Mouse (Mus musculus) erythroblast, embryonic 14.5 days (primary cell): Measurements from ENCODE around the gene Aoah.

Experiments
- GATA1 ChIP-seq: IDR thresholded peaks from 2 replicates; pipeline ENCODE4 v1.6.1; 2012; ENCODE audit warnings: low read length, inconsistent platforms, mixed read lengths
- TAL1 ChIP-seq: IDR thresholded peaks from 3 replicates; pipeline ENCODE4 v1.6.1; 2012; ENCODE audit warnings: low read length, inconsistent platforms, mixed read lengths

DNA sequence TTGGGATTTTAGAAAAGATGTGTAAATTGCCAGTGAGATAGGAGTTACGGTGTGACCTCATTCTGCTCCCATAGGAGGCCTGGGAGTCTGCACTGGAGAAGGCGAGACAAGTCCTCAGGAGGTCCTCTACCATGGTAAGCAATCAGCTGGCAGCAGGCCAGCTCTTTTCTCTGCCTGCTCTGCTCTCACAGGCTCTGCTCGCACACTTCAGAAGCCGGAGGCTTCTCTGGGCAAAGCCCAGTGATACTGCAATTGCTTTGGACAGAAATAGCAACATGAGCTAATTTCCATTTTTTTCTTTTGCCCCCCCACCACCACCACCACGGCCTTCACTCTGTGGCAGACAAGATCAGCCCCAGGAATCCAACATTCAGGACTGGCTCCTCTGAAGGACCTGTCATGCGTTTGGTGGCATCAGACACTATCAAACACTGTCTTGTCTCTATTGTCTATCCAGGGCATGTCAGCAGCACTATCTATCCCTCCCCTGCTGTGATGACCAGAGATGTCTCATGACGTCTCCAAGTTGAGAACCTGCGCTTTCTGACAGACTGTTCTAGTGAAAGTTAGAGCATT, 106.6 kb downstream of the Aoah start:
- no peak for TF ChIP-seq GATA1
- no peak for TF ChIP-seq TAL1
